Mouse (Mus musculus) intestine, embryonic 15.5 days (tissue): ENCODE data around the gene Bicd2. TPM values are rescaled to one million over a fixed set of nuclear protein-coding genes. Genes with fewer than 3 reads are reported as not detected.

Experiments used
- ATAC-seq: fragments of 200-750 bp; cut with Nextera tagmentation; 2 replicates; pipeline ENCODE4 v1.8.0; 2017; ENCODE audit warnings: moderate TSS enrichment, moderate library complexity
- H3K27ac ChIP-seq: fragments of 300-500 bp; sonication (generic); 2 replicates; pipeline ENCODE4 v1.5.1; 2015; ENCODE audit warnings: mild to moderate bottlenecking, inconsistent platforms
- H3K27me3 ChIP-seq: fragments of 300-500 bp; sonication (generic); replicated peaks from 2 replicates; pipeline ENCODE4 v1.6.1; 2015; ENCODE audit warnings: inconsistent platforms
- H3K36me3 ChIP-seq: fragments of 300-500 bp; sonication (generic); 2 replicates; pipeline ENCODE4 v1.6.1; 2015; ENCODE audit warnings: inconsistent platforms
- H3K4me1 ChIP-seq: fragments of 300-500 bp; sonication (generic); replicated peaks from 2 replicates; pipeline ENCODE4 v1.6.1; 2015; ENCODE audit warnings: inconsistent platforms
- H3K4me2 ChIP-seq: fragments of 300-500 bp; sonication (generic); replicated peaks from 2 replicates; pipeline ENCODE4 v1.6.1; 2015; ENCODE audit warnings: mild to moderate bottlenecking, inconsistent platforms
- H3K4me3 ChIP-seq: fragments of 300-500 bp; sonication (generic); replicated peaks from 2 replicates; pipeline ENCODE4 v1.5.1; 2015; ENCODE audit warnings: inconsistent platforms
- H3K9ac ChIP-seq: fragments of 300-500 bp; sonication (generic); 2 replicates; pipeline ENCODE4 v1.6.1; 2015; ENCODE audit warnings: inconsistent platforms
- H3K9me3 ChIP-seq: fragments of 300-500 bp; sonication (generic); 2 replicates; pipeline ENCODE4 v1.6.1; 2016; ENCODE audit warnings: inconsistent platforms
- WGBS: fragments of 180-500 bp; shearing (Covaris S2); methylation state at CpG from one replicate; pipeline ENCODE4 v1.1.7; 2015; 5-methylcytosine and 5-hydroxymethylcytosine counted together
- polyA plus RNA-seq: library from polyadenylated mRNA; unstranded; fragments of >200 nt; fragmentation: Nextera tagmentation; extraction: Ambion mirVana; gene quantifications from 2 replicates; pipeline ENCODE4 v1.2.1, GENCODE M21; 2015

Bicd2 gene
- polyA plus RNA-seq, 1 experiment from 2014 or later: 19.5 TPM

DNA sequence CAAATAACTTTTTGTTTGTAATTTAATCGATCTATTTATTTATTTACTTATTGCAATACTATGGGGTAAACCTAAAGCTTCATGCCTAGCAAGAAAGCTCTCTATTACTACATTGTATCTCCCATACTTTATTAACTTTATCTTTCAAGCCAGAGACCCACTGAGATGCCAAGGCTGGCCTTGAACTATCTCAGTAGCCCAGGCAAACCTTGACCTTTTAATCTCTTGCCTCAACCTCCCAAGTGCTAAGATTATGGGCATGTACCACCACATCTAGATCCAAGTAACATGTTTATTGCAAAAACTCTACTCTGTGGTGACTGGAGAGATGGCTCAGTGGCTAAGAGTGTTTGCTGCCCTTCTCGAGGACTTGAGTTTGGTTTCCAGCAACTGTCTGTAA, 8.1 kb upstream of the Bicd2 start:
- Histone ChIP-seq H3K4me1 (no peaks in the 10 kb centered on the region), H3K27me3 (no peaks in the 10 kb centered on the region), H3K27ac (no peak overlapping the region), H3K36me3 (no peaks in the 10 kb centered on the region), H3K4me3 (no peak overlapping the region), H3K9ac (no peak overlapping the region), H3K9me3 (no peaks in the 10 kb centered on the region), H3K4me2 (no peak overlapping the region)
- no peak for ATAC-seq
- WGBS: 72% methylated on average over 2 of the region's 2 CpGs

DNA sequence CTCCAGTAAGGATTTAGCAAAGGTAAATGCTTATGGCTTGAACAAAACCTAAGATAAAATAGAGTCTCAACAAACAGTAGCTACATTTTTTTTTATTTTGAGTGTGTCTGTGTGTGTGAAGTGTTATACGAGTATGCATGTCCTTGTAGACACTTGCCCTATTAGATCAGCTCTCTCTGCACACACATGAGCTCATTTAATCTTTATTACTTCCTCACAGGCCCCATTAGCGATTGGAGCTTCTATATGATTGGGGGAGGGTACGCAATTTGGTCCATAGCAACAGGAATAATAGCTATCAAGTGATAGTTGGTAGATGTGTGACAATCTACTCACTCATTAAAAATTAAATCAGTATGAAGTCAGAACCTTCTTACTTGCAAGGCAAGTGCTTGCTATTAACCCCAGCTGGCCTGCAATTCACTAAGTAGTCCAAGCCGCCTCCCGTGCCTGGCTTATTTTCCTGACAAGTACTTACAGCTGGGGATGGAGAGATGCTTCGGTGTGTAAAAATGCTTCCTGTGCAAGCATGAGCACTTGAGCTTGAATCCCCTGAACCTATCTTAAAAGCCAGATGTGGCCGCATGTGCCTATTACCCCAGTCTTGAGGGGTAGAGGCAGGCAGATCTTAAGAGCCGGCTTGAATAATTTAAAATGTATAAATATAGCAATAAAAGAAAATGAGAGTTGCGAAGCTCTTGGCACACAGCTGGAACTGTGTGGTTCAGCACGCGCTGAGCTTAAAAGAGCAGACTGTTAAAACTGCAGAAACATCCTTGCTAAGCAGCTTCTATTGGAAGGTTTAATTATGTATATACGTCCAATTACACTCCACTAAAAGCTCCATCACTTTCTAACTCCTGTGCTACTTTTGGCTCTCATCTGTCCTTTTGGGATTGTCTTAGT, 6.1 kb upstream of the Bicd2 start:
- no peak for ATAC-seq
- no peaks in the 10 kb centered on the region for H3K27me3 ChIP-seq
- H3K9ac ChIP-seq: no peak overlapping the region
- H3K4me1 ChIP-seq: no peaks in the 10 kb centered on the region
- H3K9me3 ChIP-seq: no peaks in the 10 kb centered on the region
- H3K36me3 ChIP-seq: no peaks in the 10 kb centered on the region
- H3K27ac ChIP-seq: no peak overlapping the region
- no peak overlapping the region for H3K4me3 ChIP-seq
- H3K4me2 ChIP-seq: no peak overlapping the region
- 72% methylated on average over 12 of the region's 12 CpGs for WGBS

DNA sequence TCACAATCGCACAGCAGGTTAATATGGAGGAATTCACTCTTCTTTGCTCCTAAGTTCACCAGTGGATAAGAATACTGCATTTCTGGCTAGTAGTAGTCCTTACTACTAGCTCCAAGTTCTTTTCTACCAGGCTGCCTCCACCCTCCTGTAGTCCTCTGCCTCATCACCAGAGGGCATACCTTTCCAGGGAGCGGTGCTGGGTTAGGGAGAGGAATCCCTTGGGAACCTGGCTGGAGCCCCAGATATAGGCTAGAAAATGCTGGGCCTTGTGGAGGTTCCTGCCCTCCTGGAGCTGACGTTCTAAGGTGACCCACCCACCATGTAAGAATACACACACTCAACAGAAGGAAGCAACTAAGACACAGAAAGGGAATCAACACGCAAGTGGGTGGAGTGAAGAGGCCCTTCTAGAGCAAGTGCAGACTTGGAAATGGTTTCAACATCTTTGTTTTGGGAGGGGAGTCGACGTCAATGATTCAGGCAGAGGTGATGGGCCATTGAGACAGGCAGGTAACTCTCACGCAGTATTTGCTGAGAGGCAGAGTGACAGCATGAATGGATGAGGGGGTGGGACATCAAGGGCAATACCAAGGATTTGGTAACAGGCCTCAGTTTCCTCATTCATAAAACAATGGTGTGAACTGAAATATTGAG, 2.4 kb upstream of the Bicd2 start:
- Histone ChIP-seq H3K9ac (no peak overlapping the region), H3K4me2 (no peak overlapping the region), H3K27ac (no peak overlapping the region), H3K9me3 (no peaks in the 10 kb centered on the region), H3K27me3 (no peaks in the 10 kb centered on the region), H3K4me1 (peaks cover 25% of the 10 kb centered on the region), H3K4me3 (no peak overlapping the region), H3K36me3 (no peaks in the 10 kb centered on the region)
- no peak for ATAC-seq
- 73% methylated on average over 7 of the region's 7 CpGs for WGBS

DNA sequence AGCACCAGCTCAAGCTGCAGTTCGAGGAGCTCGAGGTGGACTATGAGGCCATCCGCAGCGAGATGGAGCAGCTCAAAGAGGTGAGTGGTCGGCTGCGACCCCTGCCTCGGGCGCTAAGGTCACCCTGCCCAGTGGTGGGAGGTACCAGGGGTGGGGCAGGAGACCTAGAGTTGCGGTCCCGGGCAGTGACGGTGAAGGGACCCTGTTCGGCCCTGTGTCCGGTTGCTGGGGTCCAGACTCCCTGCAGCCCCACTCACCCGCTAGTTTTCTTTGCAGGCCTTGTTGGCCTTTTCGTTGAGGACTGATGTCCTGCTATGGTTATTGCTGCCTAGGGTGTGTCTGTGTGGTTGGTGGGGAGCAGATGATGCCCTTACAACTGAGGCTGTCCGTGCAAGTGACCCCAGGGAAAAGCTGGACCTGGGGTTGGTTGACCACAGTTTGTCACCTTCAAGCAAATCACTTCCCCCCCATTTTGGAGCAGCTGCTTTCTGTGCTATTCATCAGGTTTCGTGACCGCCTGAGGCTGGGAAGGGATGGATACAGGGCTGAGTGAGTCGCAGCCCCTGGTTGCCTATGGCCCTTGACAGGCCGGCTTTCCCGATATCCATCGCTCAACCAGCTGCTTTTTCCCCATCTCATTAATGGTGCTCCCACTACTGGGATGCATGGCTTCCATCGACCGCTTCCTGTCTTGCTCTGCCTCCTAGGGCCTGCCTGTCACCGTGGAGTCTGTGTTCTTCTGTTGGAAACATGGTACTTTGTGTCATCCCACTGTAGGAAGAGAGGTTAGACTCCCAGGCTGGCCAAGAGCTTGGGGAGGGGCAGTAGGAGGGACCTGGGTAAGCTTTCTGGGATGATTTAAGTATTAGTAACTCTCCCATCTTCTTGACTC, 692 bp downstream of the Bicd2 start:
- peak; percentile 42; the same call in 1 of the 2 replicates for ATAC-seq
- WGBS: 7% methylated on average over 25 of the region's 25 CpGs

DNA sequence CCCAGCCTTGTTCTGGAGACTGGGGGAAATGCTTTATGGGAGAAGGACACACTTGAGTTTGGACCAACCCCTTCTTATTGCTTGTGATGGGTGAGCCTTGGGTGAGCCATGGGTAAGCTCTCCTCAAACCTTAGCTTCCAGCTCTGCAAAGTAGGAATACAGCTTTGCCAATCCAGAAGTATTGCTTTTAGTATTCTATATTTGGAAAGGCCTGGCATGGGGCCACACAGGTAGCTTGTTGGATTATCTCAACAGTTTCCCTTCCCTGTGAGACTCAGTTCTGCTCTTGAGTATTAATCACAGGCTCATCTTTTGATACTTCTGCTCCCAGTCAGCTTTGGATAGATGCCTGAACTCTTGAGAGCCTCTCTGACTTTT, 1.3 kb downstream of the Bicd2 start:
- H3K9me3 ChIP-seq: no peaks in the 10 kb centered on the region
- peak overlapping the region; percentile 81 for H3K4me2 ChIP-seq
- H3K9ac ChIP-seq: peak overlapping the region; percentile 72; the same call in 1 of the 2 replicates
- H3K27me3 ChIP-seq: no peaks in the 10 kb centered on the region
- H3K4me3 ChIP-seq: peak overlapping the region; percentile 63
- ATAC-seq: no peak
- H3K36me3 ChIP-seq: no peaks in the 10 kb centered on the region
- peaks cover 37% of the 10 kb centered on the region for H3K4me1 ChIP-seq
- no peak overlapping the region for H3K27ac ChIP-seq

More for the DNA sequence above, 692 bp downstream of the Bicd2 start:
- peaks cover 37% of the 10 kb centered on the region for H3K4me1 ChIP-seq
- no peaks in the 10 kb centered on the region for H3K27me3 ChIP-seq
- H3K4me3 ChIP-seq: peak overlapping the region; percentile 63
- H3K27ac ChIP-seq: peak overlapping the region; percentile 41
- H3K36me3 ChIP-seq: no peaks in the 10 kb centered on the region
- H3K4me2 ChIP-seq: peak overlapping the region; percentile 81
- no peaks in the 10 kb centered on the region for H3K9me3 ChIP-seq
- H3K9ac ChIP-seq: peak overlapping the region; percentile 72

DNA sequence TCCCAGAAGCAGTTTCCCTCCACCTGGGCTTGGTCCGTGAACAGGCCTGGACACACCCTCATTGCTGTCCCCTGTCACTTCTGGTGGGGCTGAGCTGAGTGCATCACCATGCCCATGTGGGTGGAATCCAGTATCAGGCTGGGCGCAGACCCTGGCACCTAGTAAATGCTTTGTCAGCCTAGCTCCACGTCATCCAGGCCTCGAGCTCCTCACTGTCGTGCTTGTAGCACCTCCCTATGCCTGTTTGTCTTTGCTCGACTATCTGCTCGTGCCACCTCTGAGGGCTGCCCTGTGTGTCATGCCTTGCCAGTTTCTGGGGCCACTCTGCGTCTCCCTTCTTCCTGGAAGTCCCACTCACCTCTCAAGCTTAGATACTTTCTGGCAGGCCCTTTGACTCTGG, 3.2 kb downstream of the Bicd2 start:
- Histone ChIP-seq H3K4me3 (no peak overlapping the region), H3K9me3 (no peaks in the 10 kb centered on the region), H3K36me3 (no peaks in the 10 kb centered on the region), H3K4me2 (no peak overlapping the region), H3K27ac (no peak overlapping the region), H3K9ac (no peak overlapping the region; the same call in 1 of the 2 replicates), H3K4me1 (peaks cover 37% of the 10 kb centered on the region), H3K27me3 (no peaks in the 10 kb centered on the region)
- WGBS: 84% methylated on average over 8 of the region's 8 CpGs
- ATAC-seq: no peak

DNA sequence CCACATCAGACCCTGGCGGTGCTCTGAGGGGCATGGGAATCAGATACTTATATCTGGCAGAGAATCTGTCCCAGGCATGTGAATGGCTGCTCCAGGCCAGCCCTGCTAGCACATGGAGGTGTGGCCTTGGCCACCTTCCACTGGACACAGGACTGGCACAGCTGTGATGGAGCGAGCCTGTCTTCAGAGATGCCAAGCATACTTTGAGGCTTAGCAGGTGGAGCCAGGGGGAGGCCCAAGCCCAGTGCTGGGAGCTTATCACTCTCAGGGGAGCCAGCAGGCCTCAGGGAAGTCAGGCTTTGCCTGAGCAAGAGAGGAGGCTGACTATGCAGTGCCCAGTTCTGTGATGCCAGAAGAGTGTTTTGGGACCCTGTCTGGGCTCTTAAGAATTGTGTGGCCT, 4.1 kb downstream of the Bicd2 start:
- WGBS: 65% methylated on average over 2 of the region's 2 CpGs
- no peak for ATAC-seq
- no peak overlapping the region for H3K27ac ChIP-seq
- no peaks in the 10 kb centered on the region for H3K9me3 ChIP-seq
- no peaks in the 10 kb centered on the region for H3K27me3 ChIP-seq
- H3K4me2 ChIP-seq: no peak overlapping the region
- no peak overlapping the region for H3K4me3 ChIP-seq
- no peak overlapping the region for H3K9ac ChIP-seq
- H3K4me1 ChIP-seq: peaks cover 36% of the 10 kb centered on the region
- no peaks in the 10 kb centered on the region for H3K36me3 ChIP-seq

DNA sequence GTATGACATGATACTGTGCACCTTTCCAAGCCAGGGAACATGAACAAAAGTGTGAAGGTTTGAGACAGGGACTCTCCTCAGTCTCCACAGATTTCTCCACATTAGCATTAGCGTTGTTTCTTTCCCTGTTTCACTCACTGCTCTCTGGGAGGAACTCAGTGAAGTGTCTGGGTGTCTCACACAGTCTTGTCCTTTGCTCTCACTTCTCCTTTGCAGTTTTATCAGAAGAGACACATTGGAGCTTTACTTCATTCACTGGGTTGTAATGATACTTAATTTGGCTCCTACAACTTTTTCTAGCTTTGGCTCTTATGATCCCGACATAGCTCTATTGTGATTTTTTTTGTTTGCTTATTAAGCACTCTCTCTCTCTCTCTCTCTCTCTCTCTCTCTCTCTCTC, 7.1 kb downstream of the Bicd2 start:
- Histone ChIP-seq H3K4me2 (no peak overlapping the region), H3K27ac (no peak overlapping the region), H3K27me3 (no peaks in the 10 kb centered on the region), H3K9me3 (no peaks in the 10 kb centered on the region), H3K4me3 (no peak overlapping the region), H3K9ac (no peak overlapping the region), H3K4me1 (peaks cover 19% of the 10 kb centered on the region), H3K36me3 (no peaks in the 10 kb centered on the region)
- ATAC-seq: no peak
- 70% methylated on average over 2 of the region's 2 CpGs for WGBS

DNA sequence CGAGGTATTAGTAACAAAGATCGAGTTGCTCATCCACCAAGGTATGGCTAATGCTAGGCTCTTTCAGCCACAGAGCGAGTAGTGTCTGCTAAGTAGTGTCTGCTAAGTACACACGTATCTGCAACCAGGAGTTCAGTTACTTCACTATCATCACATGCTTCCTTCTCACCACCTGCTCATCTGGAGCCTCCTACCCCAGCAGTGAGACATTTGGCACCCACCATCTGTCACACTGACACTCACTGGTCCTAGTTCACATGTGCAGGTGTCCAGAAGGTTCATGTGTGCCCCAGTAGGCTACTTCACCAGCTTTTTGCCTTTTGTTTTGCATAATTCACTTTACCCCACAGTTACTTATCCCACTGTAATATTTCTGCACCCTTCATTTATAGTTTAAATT, 8.0 kb downstream of the Bicd2 start:
- peaks cover 12% of the 10 kb centered on the region for H3K4me1 ChIP-seq
- no peak for ATAC-seq
- H3K27ac ChIP-seq: no peak overlapping the region
- H3K4me2 ChIP-seq: no peak overlapping the region
- H3K36me3 ChIP-seq: no peaks in the 10 kb centered on the region
- WGBS: 89% methylated on average over 4 of the region's 4 CpGs
- H3K27me3 ChIP-seq: no peaks in the 10 kb centered on the region
- H3K9ac ChIP-seq: no peak overlapping the region
- no peak overlapping the region for H3K4me3 ChIP-seq
- no peaks in the 10 kb centered on the region for H3K9me3 ChIP-seq

DNA sequence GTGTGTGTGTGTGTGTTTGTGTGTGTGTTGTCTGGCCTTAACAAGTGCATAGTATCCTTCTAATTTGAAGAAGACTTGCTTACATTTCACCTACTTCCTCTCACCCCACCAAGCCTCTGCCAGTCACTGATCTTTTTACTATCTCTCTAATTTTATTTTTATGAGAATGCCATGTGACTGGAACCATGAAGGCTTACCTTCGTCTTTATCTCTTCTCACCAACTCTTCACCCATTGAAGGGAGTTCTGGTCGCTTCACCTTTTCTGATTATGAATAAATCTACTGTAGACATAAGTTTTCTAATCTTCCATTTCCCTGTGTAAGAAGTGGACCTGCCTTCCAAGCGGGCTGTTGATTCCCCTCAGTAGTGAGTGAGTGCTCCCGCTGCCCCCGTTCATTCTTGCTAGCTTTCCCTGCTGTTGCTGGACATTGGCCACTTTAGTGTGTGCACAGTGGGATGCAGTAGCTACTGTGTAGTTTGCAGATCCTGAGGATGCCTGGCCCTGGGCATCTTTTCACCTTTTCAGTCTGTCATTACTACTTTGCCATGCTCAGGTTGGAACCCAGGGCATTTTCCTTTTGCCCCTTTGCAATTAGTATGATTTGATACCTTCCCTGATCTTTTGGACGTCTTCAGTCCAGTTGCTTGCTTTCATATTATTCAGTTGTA, 8.6 kb downstream of the Bicd2 start:
- WGBS: 84% methylated on average over 6 of the region's 6 CpGs
- H3K27ac ChIP-seq: no peak overlapping the region
- H3K4me3 ChIP-seq: no peak overlapping the region
- no peaks in the 10 kb centered on the region for H3K27me3 ChIP-seq
- peaks cover 6% of the 10 kb centered on the region; the same call in 1 of the 2 replicates for H3K4me1 ChIP-seq
- H3K9ac ChIP-seq: no peak overlapping the region
- no peak overlapping the region for H3K4me2 ChIP-seq
- ATAC-seq: no peak
- H3K9me3 ChIP-seq: no peaks in the 10 kb centered on the region
- no peaks in the 10 kb centered on the region for H3K36me3 ChIP-seq

DNA sequence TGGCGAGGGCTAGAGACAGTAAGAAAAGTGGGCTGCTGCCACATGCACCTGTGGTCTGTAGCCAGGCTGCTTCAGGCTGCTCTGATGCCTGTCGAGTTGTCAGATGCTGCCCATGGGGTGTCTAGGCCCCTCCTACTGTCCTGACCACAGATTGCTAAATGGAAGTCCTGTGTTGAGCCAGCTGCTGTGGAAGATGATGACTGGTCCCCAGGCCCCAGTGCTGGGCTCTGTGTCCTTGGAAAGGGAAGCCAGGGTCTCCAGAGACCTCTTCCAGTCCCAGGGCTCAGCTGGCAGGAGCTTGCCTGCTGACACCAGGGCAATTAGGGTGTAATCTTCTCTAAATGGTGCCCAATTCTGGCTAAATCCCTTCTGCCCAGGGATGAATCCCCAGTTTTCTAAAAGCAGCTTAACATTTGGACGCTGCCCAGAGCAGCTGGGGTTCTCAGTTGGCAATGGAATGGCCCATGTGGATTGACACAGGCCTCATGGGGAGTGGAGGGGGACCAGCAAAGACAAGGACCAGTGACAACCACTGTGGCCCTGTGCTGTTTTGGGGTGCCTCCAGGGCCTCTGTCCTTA, 11.3 kb downstream of the Bicd2 start:
- no peak for ATAC-seq
- Histone ChIP-seq H3K4me3 (no peak overlapping the region), H3K27me3 (no peaks in the 10 kb centered on the region), H3K36me3 (no peaks in the 10 kb centered on the region), H3K9ac (no peak overlapping the region), H3K4me1 (0 out of 2 replicates have a peak, but pooled peaks cover 3% of the 10 kb centered on the region), H3K9me3 (no peaks in the 10 kb centered on the region), H3K4me2 (no peak overlapping the region), H3K27ac (no peak overlapping the region)
- 62% methylated on average over 3 of the region's 3 CpGs for WGBS
